Mouse (Mus musculus) gastrocnemius, postnatal 25 days (tissue): ENCODE measurements around the gene Hectd1. TPM values are rescaled to one million over a fixed set of nuclear protein-coding genes. Genes with fewer than 3 reads are reported as not detected.

Experiments
- DNase-seq: peaks from one replicate; pipeline ENCODE4 v3.0.0; 2022
- long read RNA-seq, 2 experiments: library from polyadenylated mRNA; stranded (forward); transcript quantifications; one replicate each; pipeline ENCODE4 v2.0.0; 2021
- total RNA-seq, 2 experiments: library from RNA; stranded (reverse); gene quantifications; 1 replicate in 1 of 2; 2 replicates in 1 of 2; pipeline ENCODE4 v1.2.3; 2021

The Hectd1 gene
- total RNA-seq, result 10 to 100 TPM; 80.5 to 82.2 TPM
- long read RNA-seq, experiment 1, full-length matches to known transcripts, result 1 of 26 reads
- long read RNA-seq, experiment 1, partial matches to known transcripts, result 18 of 26 reads
- long read RNA-seq, experiment 1, other reads (novel, unspliced or antisense), result 7 of 26 reads
- long read RNA-seq, experiment 2, partial matches to known transcripts, result 19 of 25 reads
- long read RNA-seq, experiment 2, other reads (novel, unspliced or antisense), result 6 of 25 reads

GRCm38 (mm10) chr12:51829290-51830076 is at the start of gene Hectd1:
Gene Hectd1, minus strand, starts transcription at chr12:51829536.
- DNase-seq, result peak; percentile 89

DNA sequence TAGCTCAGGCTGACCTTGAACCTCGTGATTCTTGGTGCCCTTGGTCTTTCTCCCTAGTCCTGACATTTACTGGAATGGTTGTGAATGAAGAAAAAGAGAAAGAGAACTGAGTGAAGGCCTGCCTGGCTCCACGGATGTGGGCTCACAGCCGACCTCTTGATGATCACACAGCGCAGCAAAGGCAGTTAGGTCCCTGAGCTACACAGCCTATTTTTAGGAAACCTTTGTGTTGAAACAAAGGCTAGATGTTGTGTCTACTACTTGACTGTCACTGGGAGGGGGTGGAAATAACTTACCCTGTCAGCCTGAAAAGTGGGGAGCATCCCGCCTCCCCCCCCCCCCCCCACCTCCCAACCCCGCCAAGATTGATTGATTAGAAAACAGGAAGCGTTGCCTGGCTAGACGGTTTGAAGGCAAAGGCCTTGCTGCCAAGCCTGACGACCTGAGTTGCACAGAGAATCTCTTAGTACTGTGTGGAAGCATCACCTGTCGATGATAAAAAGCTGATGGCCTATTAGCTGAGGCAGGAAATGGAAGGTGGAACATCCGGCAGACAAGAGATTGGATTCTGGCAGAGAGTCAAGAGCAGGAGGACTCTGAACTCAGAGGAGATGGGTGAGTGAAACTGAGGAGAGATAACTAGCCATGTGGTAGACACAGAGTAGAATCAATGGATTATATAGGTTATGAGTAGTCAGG is 42.3 kb upstream of the Hectd1 start:
- DNase-seq, result no peak

DNA sequence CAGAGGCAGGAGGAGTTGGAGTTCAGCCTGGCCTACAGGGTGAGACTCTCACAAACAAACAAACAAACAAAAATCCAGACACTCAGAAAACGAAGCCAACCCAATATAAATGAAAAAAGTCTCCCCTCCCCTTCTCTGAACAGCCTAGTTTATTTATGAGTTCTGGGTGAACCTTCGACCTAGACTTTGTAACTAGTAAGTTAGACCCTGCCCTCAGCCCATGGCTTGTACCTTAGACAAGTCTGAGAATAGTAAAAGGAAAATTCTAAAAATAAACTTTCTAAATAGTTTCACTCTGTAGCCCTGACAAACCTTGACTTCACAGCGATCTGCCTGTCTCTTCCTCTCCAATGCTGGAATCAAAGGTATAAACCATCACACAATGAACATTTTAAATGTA is 40.2 kb upstream of the Hectd1 start:
- DNase-seq, result no peak

DNA sequence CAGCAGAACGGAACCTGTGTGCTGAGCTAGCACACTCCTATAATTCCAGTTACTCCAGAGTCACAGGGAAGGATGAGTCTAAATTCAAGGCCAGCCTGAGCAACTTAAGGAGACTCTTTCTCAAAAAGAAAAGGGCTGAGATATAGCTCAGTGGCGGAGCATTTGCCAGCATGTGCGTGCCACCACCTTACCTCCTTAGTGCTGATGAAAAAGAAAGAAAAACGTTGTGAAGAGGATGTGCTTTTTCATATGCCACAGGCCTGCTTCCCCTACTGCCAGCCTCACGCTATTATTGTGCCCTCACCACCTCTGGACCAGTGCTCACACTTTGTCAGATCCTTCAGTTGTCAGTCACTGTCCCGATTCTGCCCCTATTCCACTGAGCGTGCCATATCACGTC is 37.7 kb upstream of the Hectd1 start:
- DNase-seq, result no peak

- peak; percentile 79 for DNase-seq
These were observed 37.0 kb upstream of the Hectd1 start for GRCm38 (mm10) chr12:51866226-51866910.

DNA sequence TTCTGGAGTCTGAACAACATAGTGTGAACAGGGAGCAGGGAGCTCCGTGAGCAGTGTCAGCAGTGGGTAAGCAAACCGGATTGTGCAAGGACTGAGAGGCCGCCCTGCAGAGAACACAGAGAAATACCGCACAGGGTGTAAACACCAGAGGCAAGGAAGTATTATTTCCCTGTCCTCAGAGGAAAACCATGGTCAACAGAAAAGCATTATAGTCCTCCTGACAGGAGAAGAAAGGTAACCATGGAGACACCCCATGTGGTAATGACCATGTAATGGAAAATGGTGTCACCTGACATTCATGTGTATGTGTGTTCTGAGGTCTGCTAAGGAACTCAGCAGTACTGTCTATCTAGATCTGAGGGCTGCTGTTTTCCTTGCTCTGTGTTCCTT is 36.4 kb upstream of the Hectd1 start:
- DNase-seq, result peak; percentile 65

DNA sequence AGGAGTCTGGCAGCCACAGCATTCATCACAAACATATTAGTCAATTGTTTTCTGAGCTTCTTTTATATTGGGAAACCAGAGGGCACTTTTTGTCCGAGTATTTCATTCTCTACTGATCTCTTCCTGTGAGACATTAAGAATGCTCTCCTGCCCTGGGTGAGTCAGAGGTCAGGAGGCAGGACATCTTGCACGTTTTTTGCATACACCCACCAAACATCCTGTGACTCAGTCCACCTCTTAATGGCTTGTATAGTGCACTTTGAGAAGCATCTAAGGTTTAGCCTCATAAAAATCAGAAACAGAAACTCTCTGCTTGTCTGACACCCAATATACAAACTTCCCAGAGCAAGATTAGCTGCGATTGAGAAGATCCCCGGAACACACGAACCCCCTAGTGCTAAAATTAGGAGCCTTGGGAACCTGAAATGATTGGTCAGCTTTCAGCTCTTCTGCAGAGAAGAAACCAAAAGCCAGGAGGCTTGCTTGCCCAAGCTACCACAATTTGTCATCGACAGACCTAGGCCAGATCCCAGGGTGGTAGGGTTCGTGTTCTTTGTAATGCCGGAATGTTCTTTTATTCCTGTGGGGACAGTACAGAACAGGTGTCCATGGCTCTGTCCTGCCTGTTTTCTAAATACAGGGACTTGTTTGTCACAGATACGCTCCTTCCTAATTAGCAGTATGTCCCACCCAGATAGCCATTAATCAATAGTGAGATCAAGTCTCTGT is 35.9 kb upstream of the Hectd1 start:
- DNase-seq, result peak; percentile 54

GRCm38 (mm10) chr12:51863116-51864002 is 34.0 kb upstream of the Hectd1 start:
- DNase-seq, result no peak

DNA sequence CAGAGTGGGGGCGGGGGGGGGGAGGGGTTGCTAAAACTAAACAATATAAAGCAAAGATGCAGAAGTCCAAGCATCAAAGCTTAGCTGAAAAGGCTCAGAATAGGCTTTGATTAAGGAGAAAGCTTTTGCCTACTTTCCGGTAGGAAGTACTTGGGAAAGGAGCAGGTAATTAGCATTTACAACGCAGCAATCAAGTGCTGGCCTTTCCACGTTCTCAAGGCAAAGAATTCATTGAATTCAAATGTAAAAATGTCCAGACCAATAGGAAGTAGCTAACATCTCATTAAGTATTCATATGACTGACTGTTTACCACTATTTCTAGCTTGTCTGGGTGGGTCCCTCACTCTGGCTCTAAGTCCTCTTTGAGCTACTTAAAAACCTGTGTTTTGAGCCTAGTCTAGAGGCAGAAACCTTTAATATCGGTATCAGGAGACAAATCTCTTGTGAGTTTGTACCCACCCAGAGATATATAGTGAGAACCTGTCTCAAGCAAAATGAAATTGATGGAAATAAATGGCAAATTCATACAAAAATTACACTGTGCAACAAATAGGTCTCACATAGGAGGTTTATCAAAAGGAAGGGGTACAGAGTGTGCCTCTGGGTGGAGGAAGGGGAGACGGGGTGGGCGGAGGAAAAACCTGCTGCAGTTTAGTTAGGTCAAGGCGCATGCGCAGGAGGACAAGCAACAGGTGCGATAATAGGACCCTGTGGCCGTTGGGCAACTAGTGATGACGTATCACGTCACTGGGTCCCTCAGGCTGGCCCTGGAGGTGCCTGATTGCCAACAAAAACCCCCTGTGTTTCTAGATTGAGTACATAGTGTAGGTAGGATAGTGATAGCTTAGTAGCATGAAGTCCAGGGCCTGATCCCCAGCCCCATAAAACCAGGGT is 29.0 kb upstream of the Hectd1 start:
- no peak for DNase-seq

DNA sequence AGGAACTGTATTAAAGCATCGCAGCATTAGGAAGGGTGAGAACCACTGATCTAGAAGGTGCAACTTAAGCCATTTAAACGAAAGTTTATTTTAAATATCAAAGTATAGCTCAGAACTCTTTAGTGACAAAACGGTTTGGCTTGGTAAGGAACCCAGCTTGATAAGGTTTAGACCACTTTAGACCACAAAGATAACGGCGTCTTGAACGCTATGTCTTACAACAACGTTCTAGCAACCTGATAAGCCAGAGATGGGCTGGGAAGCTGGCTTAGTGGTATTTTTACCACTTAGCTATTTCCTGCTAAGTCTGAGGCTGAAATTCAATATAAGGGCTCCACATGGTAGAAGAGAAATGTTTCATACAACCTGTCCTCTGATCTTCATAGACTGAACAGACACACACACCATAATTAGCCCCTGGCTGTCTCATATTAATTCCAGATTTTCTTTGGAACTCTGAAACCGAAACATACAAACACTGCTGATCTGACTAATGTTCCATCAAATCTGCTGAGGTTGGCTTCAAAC is 27.5 kb upstream of the Hectd1 start:
- no peak for DNase-seq

GRCm38 (mm10) chr12:51855872-51856271 is 26.5 kb upstream of the Hectd1 start:
- no peak for DNase-seq

- DNase-seq, result no peak
These were observed 26.1 kb upstream of the Hectd1 start for GRCm38 (mm10) chr12:51855453-51855852.

GRCm38 (mm10) chr12:51851617-51852016 is 22.3 kb upstream of the Hectd1 start:
- no peak for DNase-seq

DNA sequence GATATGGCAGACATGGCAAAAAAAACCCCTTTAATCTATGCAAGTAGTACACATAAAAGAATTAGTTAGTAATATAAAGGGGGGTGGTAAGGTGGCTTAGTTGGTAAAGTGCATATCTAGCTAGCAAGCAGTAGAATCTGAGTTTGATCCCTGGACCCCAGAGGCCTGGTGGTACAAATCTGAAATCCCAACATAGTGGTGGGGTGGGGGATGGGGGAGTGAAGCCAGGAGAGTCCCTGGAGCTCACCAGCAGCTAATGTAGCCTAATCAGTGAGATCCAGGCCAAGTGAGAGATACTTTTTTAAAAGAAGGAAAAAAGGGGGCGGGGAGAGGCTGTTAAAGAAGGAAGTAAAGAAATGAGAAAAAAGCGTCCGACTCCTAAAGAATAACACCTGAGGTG is 21.8 kb upstream of the Hectd1 start:
- DNase-seq, result no peak

DNA sequence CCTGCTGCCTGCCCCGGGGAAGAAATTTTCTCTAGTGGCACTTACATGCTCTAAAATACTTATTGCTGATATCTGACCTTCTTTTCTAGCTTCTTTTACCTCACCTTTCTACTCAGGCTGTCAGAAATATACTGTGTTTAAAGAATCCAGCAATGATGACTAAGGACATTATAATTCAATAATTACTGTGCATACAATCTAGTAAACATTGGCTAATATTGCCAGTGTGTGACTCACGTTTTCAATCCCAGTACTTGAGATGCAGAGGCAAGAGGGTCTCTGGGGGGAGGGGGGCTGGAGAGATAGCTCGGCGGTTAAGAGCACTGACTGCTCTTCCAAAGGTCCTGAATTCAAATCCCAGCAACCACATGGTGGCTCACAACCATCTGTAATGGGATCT is 21.0 kb upstream of the Hectd1 start:
- no peak for DNase-seq

GRCm38 (mm10) chr12:51849902-51850301 is 20.6 kb upstream of the Hectd1 start:
- no peak for DNase-seq

DNA sequence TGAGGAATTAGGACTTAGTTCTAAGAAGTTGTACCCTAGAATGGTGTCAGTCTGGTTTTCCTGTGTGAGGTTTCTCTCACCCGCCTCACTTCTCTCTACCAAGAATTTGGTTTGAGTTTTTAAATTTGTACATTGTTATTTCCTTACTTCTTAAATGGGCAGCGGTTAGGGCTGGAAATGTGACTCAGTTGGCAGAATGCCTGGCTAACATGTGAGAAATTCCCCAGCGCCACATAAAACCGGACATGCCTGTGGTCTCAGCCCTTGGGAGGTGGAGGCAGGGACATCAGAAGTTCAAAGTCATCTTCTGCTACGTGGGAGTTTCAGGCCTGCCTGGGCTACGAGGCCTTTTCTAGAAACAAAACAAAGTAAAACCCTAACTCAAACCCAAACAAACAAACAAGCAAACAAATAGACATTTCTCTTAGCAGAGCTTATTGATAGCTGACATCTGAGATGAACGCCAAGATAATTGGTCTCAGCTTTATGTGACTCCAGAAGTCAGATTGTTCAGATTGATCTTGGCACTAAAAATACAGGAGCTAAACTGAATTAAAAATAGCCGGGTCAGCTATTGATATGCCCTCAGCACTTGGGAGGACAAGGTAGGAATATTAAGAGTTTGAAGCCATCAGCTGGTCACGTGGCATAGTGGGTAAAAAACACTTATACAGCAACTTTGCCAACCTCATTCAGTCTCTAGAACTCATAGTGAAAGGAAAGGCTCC is 18.8 kb upstream of the Hectd1 start:
- DNase-seq, result peak; percentile 33

DNA sequence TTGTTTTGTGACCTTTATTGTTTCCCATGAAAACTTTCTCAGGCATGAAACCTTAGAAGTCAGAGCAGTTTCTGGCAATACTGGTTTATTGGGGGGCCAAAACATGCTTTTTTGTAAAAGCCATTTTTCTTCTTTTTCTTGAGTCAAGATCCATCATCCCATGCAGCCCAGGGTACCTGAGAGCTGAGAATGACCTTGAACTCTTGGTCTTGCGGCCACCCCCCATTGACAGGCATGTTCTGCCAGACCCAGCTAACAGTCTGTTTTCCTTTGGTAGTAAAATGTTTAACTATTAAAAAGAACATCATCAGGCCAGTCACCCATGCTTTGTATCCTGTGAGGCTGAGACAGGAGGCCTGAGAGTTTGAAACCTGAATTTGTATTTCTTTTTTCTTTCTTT is 15.9 kb upstream of the Hectd1 start:
- DNase-seq, result no peak

- DNase-seq, result peak; percentile 93
These were observed 15.5 kb upstream of the Hectd1 start for GRCm38 (mm10) chr12:51844771-51845256.
